Mouse (Mus musculus): ENCODE data around the gene Crybg2. TPM values are rescaled to one million over a fixed set of nuclear protein-coding genes. Genes with fewer than 3 reads are reported as not detected.
A peak's percentile ranks its signal among the peaks of the same experiment; 100 is the strongest.

The Crybg2 gene
- polyA plus RNA-seq (2016; fragmentation: Nextera tagmentation; extraction: Ambion mirVana), result 3.5 and 4.4 TPM in 2 replicates

DNA sequence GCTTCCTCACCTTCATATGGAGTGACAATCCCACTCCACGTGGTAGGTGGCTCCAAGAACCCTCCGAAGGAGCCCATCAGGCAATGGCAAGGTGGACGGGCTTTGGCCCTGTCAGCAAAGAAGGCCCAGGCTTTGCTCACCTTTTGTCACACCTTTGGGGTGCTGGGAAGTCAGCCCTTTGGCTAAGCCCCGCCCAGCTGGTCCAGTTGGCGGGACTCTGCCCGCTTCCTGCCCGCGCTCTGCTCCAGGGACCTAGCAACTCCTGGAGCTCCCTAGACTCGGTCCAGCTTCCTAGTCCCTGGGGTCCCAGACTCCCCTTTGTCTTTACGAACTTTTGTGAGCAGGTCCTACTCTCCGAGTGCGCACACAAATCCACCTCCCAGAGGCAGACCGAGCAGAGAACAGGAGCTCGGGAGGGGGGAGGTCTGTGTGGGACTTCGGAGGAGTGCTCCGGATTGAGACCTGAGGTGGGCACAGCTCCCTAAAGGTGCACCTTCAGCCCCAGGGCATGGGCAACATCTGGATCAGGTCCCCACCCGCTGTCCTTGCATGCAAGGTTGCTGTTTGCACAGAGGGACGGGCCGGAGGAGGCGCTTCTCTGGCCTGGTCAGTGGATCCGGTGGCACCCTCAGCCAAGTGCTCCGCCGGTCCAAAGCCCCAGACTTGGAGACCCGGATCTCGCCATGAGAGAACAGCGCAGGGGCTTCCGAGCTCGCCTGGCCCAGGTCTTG, at the start of gene Crybg2:
Gene Crybg2, plus strand, starts transcription at position 681 of the 731 bp plus-strand sequence.
- no peak within 1 kb of the TSS for H3K27ac ChIP-seq

DNA sequence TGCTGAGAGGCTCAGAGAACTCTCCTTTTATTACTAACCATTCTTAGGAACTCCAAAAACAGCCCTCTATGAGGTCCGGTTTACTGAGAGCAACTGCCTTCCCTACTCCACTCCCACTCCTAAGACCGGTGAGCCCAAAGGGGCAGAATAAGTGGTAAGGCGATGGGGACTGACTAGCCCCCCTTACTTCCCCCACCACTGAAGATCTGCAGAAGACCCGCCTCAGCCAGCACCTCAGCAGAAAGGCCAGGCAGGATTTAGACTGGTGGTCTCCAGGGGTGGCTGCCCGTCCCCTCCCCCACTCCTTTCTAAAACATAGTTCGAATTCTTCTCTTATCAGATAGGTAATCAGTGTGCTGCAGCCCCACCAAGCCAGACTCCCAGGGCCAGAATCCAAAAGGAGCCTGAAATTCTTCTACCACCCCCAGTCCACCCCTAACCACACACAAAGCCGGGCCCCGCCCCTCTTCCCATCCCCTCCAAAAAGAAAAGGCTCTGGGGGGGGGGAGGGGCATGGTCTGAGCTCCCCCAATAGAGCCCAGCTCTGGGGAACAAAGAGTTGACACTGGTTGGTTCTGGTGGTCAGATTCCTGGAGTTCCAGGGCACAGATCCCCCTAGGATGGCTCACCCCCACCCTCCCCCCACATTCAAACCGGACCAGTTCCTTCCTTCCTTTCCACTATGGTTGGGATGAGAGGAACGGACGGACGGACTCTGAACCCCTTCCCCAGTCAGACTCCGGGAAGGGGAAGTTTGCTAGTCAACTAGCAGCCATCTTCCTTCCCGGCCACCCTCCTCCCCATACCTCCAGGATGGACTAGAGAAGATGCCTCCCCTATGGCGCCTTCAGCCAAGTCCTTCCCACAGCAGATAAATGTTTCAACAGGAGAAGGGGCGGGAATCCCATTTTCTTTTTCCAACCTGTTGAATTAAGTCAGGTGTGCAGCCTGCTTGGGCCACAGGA, 48.9 kb upstream of the Crybg2 start:
- H3K4me3 ChIP-seq, result peak overlapping the region; percentile 8; the same call in 1 of the 2 replicates
- no peaks in the 10 kb centered on the region for H3K9me3 ChIP-seq (replicated peaks)
- H3K4me1 ChIP-seq, result peaks cover 49% of the 10 kb centered on the region
- H3K27ac ChIP-seq, result peak overlapping the region; percentile 64
- no peaks in the 10 kb centered on the region for H3K27me3 ChIP-seq (ENCODE audit: low read depth, poor library complexity, severe bottlenecking)
- no peak for DNase-seq (ENCODE audit: low spot score)
- peaks cover 28% of the 10 kb centered on the region for H3K36me3 ChIP-seq
- WGBS, result 23% methylated on average over 16 of the region's 16 CpGs

More for the DNA sequence above, at the start of gene Crybg2:
- Histone ChIP-seq H3K9me3 (replicated peaks) (no peaks in the 10 kb centered on the region), H3K4me3 (no peak within 1 kb of the TSS; the same call in 1 of the 2 replicates), H3K4me1 (peaks cover 31% of the 10 kb centered on the region), H3K27me3 (ENCODE audit: low read depth, poor library complexity, severe bottlenecking) (peaks cover 60% of the 10 kb centered on the region), H3K36me3 (no peaks in the 10 kb centered on the region)
- WGBS, result 38% methylated on average over 28 of the region's 28 CpGs
- no peak for DNase-seq (ENCODE audit: low spot score)

DNA sequence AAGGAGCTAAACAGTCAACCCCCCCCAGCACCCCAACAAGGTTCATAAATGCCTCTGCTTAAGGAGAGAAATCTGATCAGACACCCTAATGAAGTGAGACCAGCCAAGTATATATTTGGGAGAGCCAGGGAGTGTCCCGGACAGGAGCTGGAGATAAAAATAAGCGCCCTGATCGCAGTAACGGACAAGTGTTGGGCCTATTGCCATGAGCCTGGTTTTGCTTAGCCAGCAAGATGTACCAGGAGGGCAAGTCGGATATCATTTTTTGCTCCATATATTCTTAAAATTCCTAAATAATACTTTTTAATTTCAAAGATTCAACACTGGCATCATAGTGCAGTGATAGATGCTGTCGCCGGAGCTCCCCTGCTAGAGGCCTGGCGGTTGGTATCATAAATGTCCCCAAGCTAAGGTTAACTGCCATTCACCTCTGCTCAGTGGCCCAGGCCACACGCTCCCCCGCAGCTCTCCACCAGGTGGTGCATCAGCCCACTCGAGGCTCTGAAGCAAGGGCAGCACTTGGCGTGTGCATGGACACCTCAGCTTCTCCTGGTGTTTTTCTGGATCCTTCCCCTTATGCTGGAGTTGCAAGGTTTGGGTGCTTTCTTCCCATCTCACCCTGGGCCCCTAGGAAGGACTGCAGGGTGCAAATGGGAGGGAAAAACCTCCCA, 47.6 kb upstream of the Crybg2 start:
- H3K27me3 ChIP-seq (ENCODE audit: low read depth, poor library complexity, severe bottlenecking), result no peaks in the 10 kb centered on the region
- H3K4me1 ChIP-seq, result peaks cover 61% of the 10 kb centered on the region
- 52% methylated on average over 12 of the region's 12 CpGs for WGBS
- H3K36me3 ChIP-seq, result peaks cover 15% of the 10 kb centered on the region; the same call in 1 of the 2 replicates
- no peak overlapping the region for H3K27ac ChIP-seq
- peak; percentile 58 for DNase-seq (ENCODE audit: low spot score)
- no peaks in the 10 kb centered on the region for H3K9me3 ChIP-seq (replicated peaks)
- no peak overlapping the region for H3K4me3 ChIP-seq

DNA sequence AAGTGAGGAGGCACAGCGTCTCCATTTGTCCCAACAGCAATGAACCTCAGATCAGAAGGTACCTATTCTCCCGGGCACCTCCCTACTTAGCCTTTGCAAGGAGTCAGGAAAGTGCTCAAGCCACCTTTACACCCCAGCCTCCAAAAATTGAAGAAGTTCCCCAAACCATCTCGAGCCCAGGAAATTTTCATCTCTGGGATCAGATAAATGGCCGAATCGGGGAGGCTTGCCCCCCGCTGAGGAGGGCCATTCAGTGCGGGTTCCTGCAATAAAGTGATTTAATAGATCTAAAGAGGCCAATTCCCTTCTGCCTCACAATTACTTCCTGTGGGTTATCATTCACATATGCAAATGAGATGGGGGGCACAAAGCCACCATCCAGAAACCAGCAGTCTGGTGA, 44.4 kb upstream of the Crybg2 start:
- Histone ChIP-seq H3K9me3 (replicated peaks) (no peaks in the 10 kb centered on the region), H3K4me3 (peak overlapping the region; percentile 58), H3K36me3 (0 out of 2 replicates have a peak, but pooled peaks cover 3% of the 10 kb centered on the region), H3K27me3 (ENCODE audit: low read depth, poor library complexity, severe bottlenecking) (no peaks in the 10 kb centered on the region), H3K27ac (peak overlapping the region; percentile 86), H3K4me1 (peaks cover 82% of the 10 kb centered on the region)
- WGBS, result 3% methylated on average over 7 of the region's 7 CpGs
- no peak for DNase-seq (ENCODE audit: low spot score)

DNA sequence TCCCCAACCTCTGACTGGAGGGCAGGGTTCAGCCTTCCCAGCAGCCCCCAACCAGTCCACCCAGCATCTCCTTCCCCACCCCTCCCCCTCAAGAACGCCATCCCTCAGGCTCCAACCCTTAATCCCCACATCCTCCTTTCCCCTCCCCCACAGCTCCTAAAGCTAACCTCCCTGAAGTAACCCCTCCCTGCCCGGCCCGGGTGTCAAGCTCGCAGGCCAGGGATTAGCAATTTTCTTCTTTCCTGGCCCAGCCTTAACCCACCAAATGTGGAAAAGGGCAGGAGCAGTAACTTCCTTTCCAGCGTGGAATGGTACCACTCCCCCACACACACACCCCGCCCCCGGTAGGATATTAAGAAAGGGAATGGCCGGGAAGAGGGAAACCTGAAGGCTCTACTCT, 43.8 kb upstream of the Crybg2 start:
- Histone ChIP-seq H3K36me3 (0 out of 2 replicates have a peak, but pooled peaks cover 3% of the 10 kb centered on the region), H3K4me1 (peaks cover 77% of the 10 kb centered on the region), H3K9me3 (replicated peaks) (no peaks in the 10 kb centered on the region), H3K27me3 (ENCODE audit: low read depth, poor library complexity, severe bottlenecking) (no peaks in the 10 kb centered on the region), H3K4me3 (peak overlapping the region; percentile 58), H3K27ac (peak overlapping the region; percentile 86)
- WGBS, result 0% methylated on average over 8 of the region's 8 CpGs
- DNase-seq (ENCODE audit: low spot score), result peak; percentile 73

DNA sequence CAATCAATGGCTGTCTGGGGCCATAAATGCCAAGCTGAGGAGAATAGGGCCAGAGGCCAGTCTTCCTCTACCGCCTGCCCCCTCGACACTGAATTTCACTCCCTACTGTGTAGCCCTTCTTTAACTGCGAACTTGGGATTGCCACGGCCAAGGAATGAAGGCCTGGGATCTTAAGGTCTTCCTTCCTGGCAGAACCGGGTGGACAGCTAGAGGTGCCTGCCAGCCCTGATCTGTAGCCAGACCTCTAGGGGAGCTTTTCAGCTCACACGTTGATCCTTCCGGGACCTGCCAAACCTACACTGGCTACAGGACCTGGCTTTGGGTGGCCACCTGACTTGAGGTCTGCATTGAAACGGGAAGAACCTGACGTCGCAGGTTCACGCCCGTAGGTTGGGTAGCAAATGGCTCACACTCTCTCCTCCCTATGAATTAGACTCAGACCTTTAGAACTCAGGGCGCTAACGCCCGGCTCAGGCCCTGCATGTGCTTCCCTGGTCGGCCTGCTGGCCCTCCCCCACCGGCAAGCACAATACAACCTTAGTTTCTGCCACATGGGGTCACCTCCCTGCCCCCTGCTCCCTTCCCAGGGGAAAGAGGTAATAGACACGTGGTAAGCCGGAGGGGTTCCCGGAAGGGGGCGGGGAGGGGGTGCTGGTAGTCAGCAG, 43.3 kb upstream of the Crybg2 start:
- under 1% methylated on average over 21 of the region's 21 CpGs for WGBS
- peak; percentile 76 for DNase-seq (ENCODE audit: low spot score)
- peak overlapping the region; percentile 58 for H3K4me3 ChIP-seq
- H3K27ac ChIP-seq, result peak overlapping the region; percentile 86
- H3K27me3 ChIP-seq (ENCODE audit: low read depth, poor library complexity, severe bottlenecking), result no peaks in the 10 kb centered on the region
- peaks cover 71% of the 10 kb centered on the region for H3K4me1 ChIP-seq
- 0 out of 2 replicates have a peak, but pooled peaks cover 3% of the 10 kb centered on the region for H3K36me3 ChIP-seq
- no peaks in the 10 kb centered on the region for H3K9me3 ChIP-seq (replicated peaks)

DNA sequence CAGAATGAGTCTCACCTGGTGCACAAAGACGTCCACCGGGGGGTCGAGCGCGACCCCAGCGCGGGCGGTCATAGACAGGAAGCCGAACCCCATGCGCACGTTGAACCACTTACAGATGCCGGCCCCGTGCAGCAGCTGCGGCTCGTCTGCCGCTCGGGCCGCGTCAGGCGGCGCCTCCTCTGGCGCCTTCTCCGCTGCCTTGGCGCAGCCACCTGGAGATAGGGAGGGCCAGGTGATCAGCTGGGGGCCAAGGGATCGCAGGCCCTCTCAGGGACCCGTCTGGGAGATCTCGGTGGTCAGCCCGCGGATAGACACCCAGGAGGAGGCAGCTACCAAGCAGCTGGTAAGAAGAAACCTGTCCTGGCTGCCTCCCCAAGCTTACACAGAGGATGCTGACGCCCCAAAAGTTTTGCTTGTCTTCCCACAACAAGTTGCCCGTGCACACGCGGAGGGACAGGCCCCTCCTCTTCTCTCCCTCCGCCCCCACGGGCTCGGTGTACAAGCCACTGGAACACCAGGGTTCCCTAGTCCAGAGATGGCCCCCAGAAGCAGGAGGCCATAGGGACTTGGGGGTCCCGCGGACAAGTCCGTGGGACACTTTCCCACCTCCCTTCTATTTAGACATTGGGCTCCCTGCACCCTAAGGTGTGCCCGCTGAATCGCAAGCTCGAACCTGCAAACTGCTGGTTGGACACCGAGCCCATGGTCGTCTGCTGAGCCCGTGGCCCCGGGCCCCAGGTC, 42.4 kb upstream of the Crybg2 start:
- under 1% methylated on average over 46 of the region's 46 CpGs for WGBS
- DNase-seq (ENCODE audit: low spot score), result peak; percentile 76
- peak overlapping the region; percentile 58 for H3K4me3 ChIP-seq
- peaks cover 62% of the 10 kb centered on the region for H3K4me1 ChIP-seq
- no peaks in the 10 kb centered on the region for H3K9me3 ChIP-seq (replicated peaks)
- 0 out of 2 replicates have a peak, but pooled peaks cover 3% of the 10 kb centered on the region for H3K36me3 ChIP-seq
- H3K27me3 ChIP-seq (ENCODE audit: low read depth, poor library complexity, severe bottlenecking), result no peaks in the 10 kb centered on the region
- H3K27ac ChIP-seq, result peak overlapping the region; percentile 86

DNA sequence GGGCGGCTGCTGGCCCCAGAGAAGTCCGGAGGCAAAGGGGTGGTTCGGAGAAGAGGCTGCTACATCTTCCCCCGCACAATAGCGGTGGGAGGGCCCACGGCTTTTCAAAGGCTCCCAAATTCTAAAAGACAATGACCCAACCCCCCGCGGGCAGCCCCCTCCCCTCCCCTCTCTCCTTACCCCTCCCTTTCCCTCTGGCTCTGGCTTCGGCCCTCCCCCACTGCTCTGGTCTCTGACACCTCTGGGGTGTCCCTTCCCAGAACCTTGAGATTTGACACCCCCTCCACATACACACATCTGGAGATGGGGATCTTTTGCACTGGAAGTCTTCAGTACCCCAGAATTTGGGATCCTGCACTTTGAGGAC, 41.9 kb upstream of the Crybg2 start, which contains the start of gene Lin28a:
Gene Lin28a, minus strand, starts transcription at position 63 of the 367 bp plus-strand sequence.
- H3K27me3 ChIP-seq (ENCODE audit: low read depth, poor library complexity, severe bottlenecking), result no peaks in the 10 kb centered on the region
- H3K4me1 ChIP-seq, result peaks cover 57% of the 10 kb centered on the region
- DNase-seq (ENCODE audit: low spot score), result peak; percentile 67
- no peaks in the 10 kb centered on the region for H3K9me3 ChIP-seq (replicated peaks)
- WGBS, result 1% methylated on average over 9 of the region's 9 CpGs
- H3K27ac ChIP-seq, result peak within 1 kb of the TSS; percentile 86
- H3K36me3 ChIP-seq, result 0 out of 2 replicates have a peak, but pooled peaks cover 3% of the 10 kb centered on the region
- peak within 1 kb of the TSS; percentile 58 for H3K4me3 ChIP-seq

DNA sequence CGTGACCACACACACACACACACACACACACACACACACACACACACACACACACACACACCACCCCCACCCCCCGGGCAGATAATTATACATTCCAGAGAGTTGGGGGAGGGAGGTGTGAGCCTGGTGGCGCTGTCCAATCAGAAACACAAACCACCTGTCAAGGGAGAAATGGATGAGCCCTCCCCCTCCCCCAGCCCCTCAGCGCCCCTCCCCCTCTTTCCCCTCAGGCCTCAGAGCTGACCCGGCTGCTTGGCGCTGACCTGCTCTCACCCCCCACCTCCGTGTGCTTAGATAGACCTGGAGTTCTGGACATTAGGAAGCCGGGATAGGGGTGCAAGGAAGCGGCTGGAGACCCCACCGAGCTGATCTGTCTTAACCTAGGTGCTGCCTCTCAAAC, 41.4 kb upstream of the Crybg2 start:
- Histone ChIP-seq H3K4me3 (peak overlapping the region; percentile 58), H3K36me3 (0 out of 2 replicates have a peak, but pooled peaks cover 3% of the 10 kb centered on the region), H3K27me3 (ENCODE audit: low read depth, poor library complexity, severe bottlenecking) (no peaks in the 10 kb centered on the region), H3K4me1 (peaks cover 57% of the 10 kb centered on the region), H3K27ac (peak overlapping the region; percentile 86), H3K9me3 (replicated peaks) (no peaks in the 10 kb centered on the region)
- peak; percentile 81 for DNase-seq (ENCODE audit: low spot score)
- WGBS, result 0% methylated on average over 9 of the region's 10 CpGs

DNA sequence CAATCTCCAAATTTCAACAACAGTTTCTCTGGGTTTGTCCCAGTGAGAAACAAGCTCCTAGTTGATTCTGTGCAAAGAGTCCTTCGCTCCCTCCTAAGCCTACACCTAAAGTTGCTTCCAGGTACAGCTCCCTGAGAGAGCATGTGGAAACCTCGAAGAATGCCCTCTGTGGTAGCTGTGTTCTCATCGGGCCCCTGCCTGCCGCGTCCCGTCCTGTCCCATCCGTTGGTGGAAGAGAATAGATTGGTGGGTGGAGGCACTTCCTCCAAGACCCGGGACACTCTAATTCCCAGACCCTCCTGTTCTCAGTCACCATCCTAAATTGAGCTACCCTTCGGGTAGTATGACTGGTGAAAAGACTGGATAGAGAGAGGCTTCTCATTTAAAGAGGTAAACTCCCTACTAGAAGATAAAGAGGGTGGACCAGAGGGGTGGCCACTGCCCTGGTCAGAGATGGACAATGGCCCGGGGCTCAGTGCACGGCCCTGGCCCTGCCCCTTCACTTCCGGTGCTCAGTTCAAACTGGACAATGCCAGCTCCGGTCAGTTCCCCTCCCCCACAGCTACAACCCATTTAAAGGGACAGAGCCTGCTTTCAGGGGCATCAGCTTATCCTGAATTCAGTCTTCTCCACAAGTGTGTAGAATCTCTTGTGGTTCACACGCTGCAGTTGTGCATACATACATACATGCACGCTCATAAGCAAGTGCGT, 40.8 kb upstream of the Crybg2 start:
- Histone ChIP-seq H3K4me3 (peak overlapping the region; percentile 58), H3K4me1 (peaks cover 57% of the 10 kb centered on the region), H3K27me3 (ENCODE audit: low read depth, poor library complexity, severe bottlenecking) (no peaks in the 10 kb centered on the region), H3K36me3 (0 out of 2 replicates have a peak, but pooled peaks cover under 1% of the 10 kb centered on the region), H3K27ac (peak overlapping the region; percentile 86), H3K9me3 (replicated peaks) (no peaks in the 10 kb centered on the region)
- WGBS, result 3% methylated on average over 16 of the region's 16 CpGs
- peak; percentile 50 for DNase-seq (ENCODE audit: low spot score)

DNA sequence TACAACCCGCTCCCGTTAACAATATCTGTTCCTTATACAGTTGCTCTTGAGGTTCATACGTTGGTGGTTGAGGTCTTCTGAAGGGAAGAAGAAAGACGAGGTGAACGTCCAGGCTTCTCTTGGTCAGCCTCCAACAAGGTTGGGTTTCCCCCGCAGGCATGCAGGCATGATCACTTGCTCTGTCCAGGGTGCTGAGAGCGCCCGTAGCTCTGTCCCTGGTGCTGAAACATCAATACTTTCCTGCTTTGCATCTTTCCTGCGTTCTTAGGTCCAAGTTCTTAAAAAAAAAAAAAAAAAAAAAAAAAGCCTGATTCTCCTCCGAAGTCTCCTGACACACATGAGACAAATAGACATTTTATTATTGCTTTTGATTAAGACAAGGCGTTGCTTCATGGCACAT, 40.0 kb upstream of the Crybg2 start:
- H3K27me3 ChIP-seq (ENCODE audit: low read depth, poor library complexity, severe bottlenecking), result no peaks in the 10 kb centered on the region
- H3K27ac ChIP-seq, result no peak overlapping the region
- no peak overlapping the region for H3K4me3 ChIP-seq
- H3K9me3 ChIP-seq (replicated peaks), result no peaks in the 10 kb centered on the region
- 4% methylated on average over 11 of the region's 11 CpGs for WGBS
- peaks cover 51% of the 10 kb centered on the region for H3K4me1 ChIP-seq
- H3K36me3 ChIP-seq, result no peaks in the 10 kb centered on the region
- DNase-seq (ENCODE audit: low spot score), result peak; percentile 92

All from limb, embryonic 10.5 days (tissue).